Mouse (Mus musculus) forebrain, embryonic 10.5 days (tissue): ENCODE data around the gene Rnd1. TPM values are rescaled to one million over a fixed set of nuclear protein-coding genes. Genes with fewer than 3 reads are reported as not detected.

Experiments used
- DNase-seq: peaks from one replicate; pipeline ENCODE4 v3.0.0-alpha.2; 2017; ENCODE audit warnings: low spot score; ENCODE audit errors: extremely low spot score
- H3K27ac ChIP-seq: fragments of 300-500 bp; sonication (generic); 2 replicates; pipeline ENCODE4 v1.5.1; 2016; ENCODE audit warnings: mild to moderate bottlenecking
- H3K27me3 ChIP-seq: fragments of 300-500 bp; sonication (generic); 2 replicates; pipeline ENCODE4 v1.6.1; 2016; ENCODE audit warnings: mild to moderate bottlenecking; ENCODE audit not compliant: poor library complexity, severe bottlenecking
- H3K36me3 ChIP-seq: fragments of 300-500 bp; sonication (generic); replicated peaks from 2 replicates; pipeline ENCODE4 v1.6.1; 2016; ENCODE audit warnings: mild to moderate bottlenecking, moderate library complexity
- H3K4me1 ChIP-seq: fragments of 300-500 bp; sonication (generic); 2 replicates; pipeline ENCODE4 v1.6.1; 2016
- H3K4me3 ChIP-seq: fragments of 300-500 bp; sonication (generic); 2 replicates; pipeline ENCODE4 v1.5.1; 2016; ENCODE audit warnings: mild to moderate bottlenecking, moderate library complexity
- H3K9me3 ChIP-seq: fragments of 300-500 bp; sonication (generic); 2 replicates; pipeline ENCODE4 v1.6.1; 2016; ENCODE audit warnings: mild to moderate bottlenecking, moderate library complexity
- WGBS: fragments of 180-500 bp; shearing (Covaris S2); methylation state at CpG from one replicate; pipeline ENCODE4 v1.1.7; 2016; 5-methylcytosine and 5-hydroxymethylcytosine counted together
- polyA plus RNA-seq: library from polyadenylated mRNA; unstranded; fragments of >200 nt; fragmentation: Nextera tagmentation; extraction: Ambion mirVana; gene quantifications from 2 replicates; pipeline ENCODE4 v1.2.1, GENCODE M21; 2016

Rnd1 gene
- polyA plus RNA-seq, 1 experiment from 2014 or later, result 1.8 TPM

DNA sequence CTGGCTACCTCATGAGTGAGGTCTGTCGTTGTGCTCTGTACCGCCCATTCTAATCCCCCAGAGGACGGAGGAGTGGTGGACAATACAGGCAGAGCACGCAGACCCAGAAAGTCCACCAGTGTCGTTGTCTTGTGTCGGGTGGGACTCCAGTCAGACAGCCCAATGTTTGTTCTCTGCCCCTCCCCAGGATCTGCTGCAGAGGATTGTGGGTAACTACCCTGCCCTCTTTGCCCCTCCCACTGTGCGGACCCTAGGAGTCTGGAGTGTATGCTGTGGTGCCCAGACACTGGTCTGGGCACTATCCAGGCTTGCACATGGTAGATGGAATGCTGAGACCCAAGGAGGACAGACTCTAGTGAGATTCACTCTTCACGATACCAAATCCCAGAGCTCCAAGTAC lies 19.0 kb upstream of the Rnd1 start:
- Histone ChIP-seq H3K27ac (no peak overlapping the region), H3K9me3 (no peaks in the 10 kb centered on the region), H3K4me1 (peaks cover 26% of the 10 kb centered on the region), H3K27me3 (peaks cover 25% of the 10 kb centered on the region), H3K4me3 (no peak overlapping the region), H3K36me3 (no peaks in the 10 kb centered on the region)
- no peak for DNase-seq
- 59% methylated on average over 8 of the region's 8 CpGs for WGBS

DNA sequence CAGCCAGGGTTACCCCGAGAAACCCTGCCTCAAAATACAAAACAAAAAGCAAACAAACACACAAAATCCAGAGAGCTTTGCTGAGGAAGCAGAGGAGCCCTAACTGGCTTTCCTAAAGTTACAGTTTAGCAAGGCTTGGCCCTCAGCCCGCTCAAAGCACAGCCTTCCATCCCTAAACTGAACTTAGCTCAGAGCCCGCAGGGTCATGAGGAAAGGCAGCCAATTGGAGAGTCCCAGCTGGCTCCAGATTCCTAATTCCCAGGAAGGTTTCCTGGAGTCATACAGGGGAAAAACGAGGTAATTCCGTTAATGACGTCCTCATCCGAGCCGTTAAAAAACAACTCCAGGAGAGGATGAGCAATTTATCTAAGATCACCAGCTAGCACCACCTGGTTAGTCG lies 18.5 kb upstream of the Rnd1 start:
- DNase-seq, result no peak
- peaks cover 31% of the 10 kb centered on the region for H3K4me1 ChIP-seq
- H3K9me3 ChIP-seq, result no peaks in the 10 kb centered on the region
- WGBS, result 73% methylated on average over 9 of the region's 9 CpGs
- no peaks in the 10 kb centered on the region for H3K36me3 ChIP-seq
- H3K27ac ChIP-seq, result no peak overlapping the region
- peaks cover 20% of the 10 kb centered on the region for H3K27me3 ChIP-seq
- no peak overlapping the region for H3K4me3 ChIP-seq

DNA sequence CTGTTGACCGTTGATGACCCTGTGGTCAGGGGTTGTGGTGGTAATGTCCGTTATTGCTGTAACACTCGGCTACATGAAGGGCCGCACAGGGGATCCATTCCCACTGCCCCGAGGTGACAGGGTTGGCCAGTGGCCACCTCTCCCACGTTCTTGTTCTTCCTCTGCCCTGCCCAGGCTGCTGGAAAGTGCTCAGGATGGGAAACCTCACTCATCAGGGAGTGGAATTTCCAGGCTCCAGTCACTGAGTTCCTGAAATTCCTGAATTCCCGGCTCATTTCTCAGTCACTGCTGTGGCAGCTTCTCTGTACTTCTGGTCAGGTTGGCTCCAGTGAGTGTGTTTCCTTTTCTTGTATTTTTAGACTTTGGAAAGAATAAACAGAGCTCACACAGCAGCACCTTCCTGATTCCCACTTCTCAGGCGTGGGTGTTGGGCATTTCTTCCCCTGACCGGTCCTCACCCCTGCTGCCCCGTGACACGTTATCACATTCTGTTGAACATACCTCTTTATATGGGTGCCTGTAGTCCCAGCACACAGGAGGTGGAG lies 15.0 kb upstream of the Rnd1 start:
- H3K9me3 ChIP-seq, result no peaks in the 10 kb centered on the region
- H3K36me3 ChIP-seq, result no peaks in the 10 kb centered on the region
- H3K27ac ChIP-seq, result peak overlapping the region; percentile 80
- H3K27me3 ChIP-seq, result no peaks in the 10 kb centered on the region
- DNase-seq, result no peak
- peaks cover 47% of the 10 kb centered on the region for H3K4me1 ChIP-seq
- H3K4me3 ChIP-seq, result 0 out of 2 replicates have a peak overlapping the region, but pooled peaks have one; percentile 10
- 58% methylated on average over 11 of the region's 11 CpGs for WGBS

DNA sequence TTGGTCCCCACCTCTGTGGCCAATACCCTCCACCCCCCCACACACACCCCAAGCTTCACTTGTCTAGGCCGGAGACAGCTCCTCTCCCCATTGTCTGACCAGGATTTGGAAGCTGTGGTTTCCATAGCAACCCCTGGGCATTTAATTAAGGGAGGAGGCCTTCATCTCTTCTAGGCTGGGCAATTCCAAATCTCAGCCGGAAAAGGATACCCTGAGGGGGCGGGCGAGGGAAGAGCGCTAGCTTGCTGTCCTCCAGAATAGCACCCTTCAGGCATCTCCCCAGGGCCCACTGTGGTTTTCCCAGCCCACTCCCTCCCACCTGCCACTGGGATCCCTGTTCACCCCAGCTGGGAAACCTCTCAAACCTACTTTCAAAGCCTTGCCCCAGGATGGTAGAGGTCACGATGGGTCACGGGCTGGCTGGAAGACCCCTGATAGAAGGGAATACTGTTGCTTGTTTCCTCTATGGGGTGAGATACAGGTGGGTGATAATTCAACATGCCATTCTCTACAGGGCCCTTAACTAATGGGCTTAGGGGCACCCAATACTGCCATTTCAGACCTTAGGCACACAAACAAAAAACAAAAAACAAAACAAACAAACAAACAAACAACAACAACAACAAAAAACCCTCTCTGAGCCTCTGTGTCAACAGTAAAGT lies 14.4 kb upstream of the Rnd1 start:
- no peaks in the 10 kb centered on the region for H3K36me3 ChIP-seq
- H3K9me3 ChIP-seq, result no peaks in the 10 kb centered on the region
- WGBS, result 11% methylated on average over 7 of the region's 7 CpGs
- peaks cover 47% of the 10 kb centered on the region for H3K4me1 ChIP-seq
- peak overlapping the region; percentile 32; the same call in 1 of the 2 replicates for H3K4me3 ChIP-seq
- no peaks in the 10 kb centered on the region for H3K27me3 ChIP-seq
- peak overlapping the region; percentile 80 for H3K27ac ChIP-seq
- peak; percentile 57 for DNase-seq

DNA sequence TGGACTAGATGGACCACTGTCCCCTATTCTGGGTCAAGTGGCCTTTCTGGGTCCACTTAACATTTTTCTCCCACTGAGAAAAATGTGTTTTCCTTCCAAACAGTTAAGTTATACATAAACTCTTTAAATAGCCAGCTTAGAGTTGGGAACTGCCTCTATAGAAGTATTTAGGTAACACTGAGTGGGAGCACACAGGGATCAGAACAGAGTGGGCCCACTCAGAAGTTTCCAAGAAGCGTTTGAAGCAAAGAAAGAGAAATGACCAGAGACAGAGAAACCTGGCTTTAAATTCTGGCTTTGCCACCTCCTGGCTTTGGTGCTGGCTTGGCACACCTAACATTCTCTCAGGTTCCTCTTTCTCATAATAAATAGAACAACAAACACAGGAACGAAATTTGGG lies 12.4 kb upstream of the Rnd1 start:
- Histone ChIP-seq H3K27ac (0 out of 2 replicates have a peak overlapping the region, but pooled peaks have one; percentile 48), H3K9me3 (no peaks in the 10 kb centered on the region), H3K4me3 (no peak overlapping the region), H3K27me3 (no peaks in the 10 kb centered on the region), H3K36me3 (no peaks in the 10 kb centered on the region), H3K4me1 (peaks cover 47% of the 10 kb centered on the region)
- 84% methylated on average over 2 of the region's 2 CpGs for WGBS
- no peak for DNase-seq

- WGBS, result 68% methylated on average over 3 of the region's 3 CpGs
- H3K4me3 ChIP-seq, result no peak overlapping the region
- DNase-seq, result no peak
- peaks cover 13% of the 10 kb centered on the region; the same call in 1 of the 2 replicates for H3K27me3 ChIP-seq
- no peaks in the 10 kb centered on the region for H3K36me3 ChIP-seq
- no peaks in the 10 kb centered on the region for H3K9me3 ChIP-seq
- H3K27ac ChIP-seq, result no peak overlapping the region
- peaks cover 28% of the 10 kb centered on the region for H3K4me1 ChIP-seq
Measured at GRCm38 (mm10) chr15:98685926-98686325, 8.7 kb upstream of the Rnd1 start.

DNA sequence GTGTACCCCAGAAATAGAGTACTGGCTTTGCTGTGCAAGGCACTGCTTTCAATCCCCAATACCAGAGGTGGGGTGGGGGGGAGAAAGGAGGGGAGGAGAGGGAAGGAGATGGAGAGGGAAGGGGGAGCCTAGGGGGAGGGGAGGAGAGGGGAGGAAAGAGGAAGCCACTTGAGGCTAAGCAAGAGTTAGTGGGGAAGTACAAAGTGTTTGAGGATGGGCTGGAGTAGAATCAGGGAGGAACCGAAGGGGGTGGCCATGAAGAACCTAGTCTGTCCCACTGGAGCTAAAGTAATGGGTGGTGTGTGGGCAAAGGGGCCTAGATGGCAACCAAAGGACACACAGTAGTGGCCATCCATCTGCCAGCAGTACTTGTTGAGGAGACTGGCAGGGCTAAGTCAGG lies 6.5 kb upstream of the Rnd1 start:
- no peak for DNase-seq
- Histone ChIP-seq H3K36me3 (no peaks in the 10 kb centered on the region), H3K9me3 (no peaks in the 10 kb centered on the region), H3K27me3 (peaks cover 28% of the 10 kb centered on the region), H3K27ac (no peak overlapping the region), H3K4me1 (peaks cover 7% of the 10 kb centered on the region), H3K4me3 (no peak overlapping the region)
- 95% methylated on average over 1 of the region's 1 CpGs for WGBS

DNA sequence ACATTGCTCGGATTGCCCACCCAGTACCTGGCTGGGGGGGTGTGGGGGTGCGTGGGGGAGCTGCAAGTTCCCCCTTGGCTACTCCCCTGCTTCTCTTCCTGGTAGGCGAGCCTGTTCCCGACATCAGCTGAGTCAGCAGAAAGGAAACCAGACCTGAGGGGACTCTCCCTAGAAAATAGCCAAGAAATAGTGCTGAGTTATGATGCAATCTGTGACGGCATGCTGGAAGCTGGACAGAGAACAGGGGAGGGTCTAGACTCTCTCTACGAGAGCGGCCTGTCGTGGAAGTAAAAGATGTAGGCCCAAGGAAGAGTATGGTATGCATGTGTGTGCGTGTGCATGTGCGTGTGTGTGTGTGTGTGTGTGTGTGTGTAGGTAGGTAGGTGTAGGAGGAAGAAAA lies 5.9 kb upstream of the Rnd1 start:
- no peaks in the 10 kb centered on the region for H3K9me3 ChIP-seq
- WGBS, result 84% methylated on average over 10 of the region's 10 CpGs
- no peaks in the 10 kb centered on the region for H3K36me3 ChIP-seq
- H3K27me3 ChIP-seq, result peaks cover 33% of the 10 kb centered on the region
- H3K27ac ChIP-seq, result no peak overlapping the region
- H3K4me3 ChIP-seq, result no peak overlapping the region
- peaks cover 4% of the 10 kb centered on the region for H3K4me1 ChIP-seq
- DNase-seq, result no peak

GRCm38 (mm10) chr15:98681633-98682032 lies 4.4 kb upstream of the Rnd1 start:
- Histone ChIP-seq H3K27ac (no peak overlapping the region), H3K4me3 (no peak overlapping the region), H3K27me3 (peaks cover 46% of the 10 kb centered on the region), H3K4me1 (peaks cover 17% of the 10 kb centered on the region), H3K9me3 (no peaks in the 10 kb centered on the region), H3K36me3 (no peaks in the 10 kb centered on the region)
- 88% methylated on average over 7 of the region's 7 CpGs for WGBS
- DNase-seq, result no peak

GRCm38 (mm10) chr15:98680660-98681059 lies 3.4 kb upstream of the Rnd1 start:
- no peak for DNase-seq
- no peak overlapping the region for H3K27ac ChIP-seq
- 94% methylated on average over 8 of the region's 8 CpGs for WGBS
- no peaks in the 10 kb centered on the region for H3K36me3 ChIP-seq
- H3K4me3 ChIP-seq, result no peak overlapping the region
- peaks cover 56% of the 10 kb centered on the region for H3K27me3 ChIP-seq
- no peaks in the 10 kb centered on the region for H3K9me3 ChIP-seq
- peaks cover 26% of the 10 kb centered on the region for H3K4me1 ChIP-seq

DNA sequence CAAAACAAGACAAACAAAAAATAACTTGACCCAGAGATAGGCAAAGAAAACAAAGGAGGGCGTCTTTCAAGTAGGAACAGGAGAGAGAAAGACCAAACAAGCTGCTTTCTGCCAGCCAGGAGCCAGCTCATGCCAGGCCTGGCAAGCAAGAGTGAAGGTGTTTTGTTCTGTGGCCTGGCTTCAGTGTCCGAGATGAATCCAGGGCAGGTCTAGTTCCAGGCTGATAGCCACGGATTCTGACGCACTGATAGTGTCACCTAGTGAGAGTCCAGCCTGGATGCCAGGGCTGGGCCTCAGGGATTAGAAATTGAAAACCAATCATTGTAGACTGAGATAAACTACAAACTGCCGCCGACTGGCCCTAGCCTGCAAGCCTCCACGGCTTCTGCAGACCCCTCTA lies 716 bp upstream of the Rnd1 start:
- no peaks in the 10 kb centered on the region for H3K9me3 ChIP-seq
- H3K27me3 ChIP-seq, result peaks cover 81% of the 10 kb centered on the region
- DNase-seq, result no peak
- 0 out of 2 replicates have a peak overlapping the region, but pooled peaks have one; percentile 49 for H3K27ac ChIP-seq
- H3K36me3 ChIP-seq, result no peaks in the 10 kb centered on the region
- 72% methylated on average over 7 of the region's 7 CpGs for WGBS
- no peak overlapping the region; the same call in 1 of the 2 replicates for H3K4me3 ChIP-seq
- H3K4me1 ChIP-seq, result peaks cover 48% of the 10 kb centered on the region

DNA sequence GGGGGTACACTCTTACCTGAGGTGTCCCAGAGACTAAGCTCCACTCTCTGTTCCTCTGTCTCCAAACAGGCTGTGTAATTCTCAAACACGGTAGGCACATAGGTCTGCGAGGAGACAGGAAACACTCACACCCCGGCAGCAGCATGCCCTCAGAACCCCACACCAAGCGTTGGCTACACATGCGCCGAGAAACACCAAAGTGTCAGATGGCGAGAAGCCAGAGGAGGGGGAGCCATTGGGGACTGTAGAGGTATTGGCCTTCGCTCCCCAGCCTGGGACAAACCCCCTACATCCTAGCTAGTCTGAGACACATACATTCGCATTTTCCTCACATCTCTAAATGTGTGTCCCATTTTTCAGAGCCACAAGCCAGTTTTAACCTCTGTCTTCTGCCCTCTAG lies 790 bp downstream of the Rnd1 start:
- Histone ChIP-seq H3K4me1 (peaks cover 48% of the 10 kb centered on the region), H3K27me3 (peaks cover 80% of the 10 kb centered on the region), H3K9me3 (no peaks in the 10 kb centered on the region), H3K4me3 (peak overlapping the region; percentile 59), H3K36me3 (no peaks in the 10 kb centered on the region), H3K27ac (peak overlapping the region; percentile 49; the same call in 1 of the 2 replicates)
- DNase-seq, result no peak
- WGBS, result 3% methylated on average over 9 of the region's 9 CpGs

GRCm38 (mm10) chr15:98675634-98676250 lies 1.5 kb downstream of the Rnd1 start:
- 0 out of 2 replicates have a peak overlapping the region, but pooled peaks have one; percentile 35 for H3K27ac ChIP-seq
- peaks cover 75% of the 10 kb centered on the region for H3K27me3 ChIP-seq
- peak overlapping the region; percentile 59 for H3K4me3 ChIP-seq
- no peak for DNase-seq
- 11% methylated on average over 14 of the region's 14 CpGs for WGBS
- H3K36me3 ChIP-seq, result no peaks in the 10 kb centered on the region
- peaks cover 48% of the 10 kb centered on the region for H3K4me1 ChIP-seq
- no peaks in the 10 kb centered on the region for H3K9me3 ChIP-seq
